Mouse (Mus musculus) intestine, embryonic 15.5 days (tissue): ENCODE data around the gene Grin2b. TPM values are rescaled to one million over a fixed set of nuclear protein-coding genes. Genes with fewer than 3 reads are reported as not detected.

Source experiments
- ATAC-seq: fragments of 200-750 bp; cut with Nextera tagmentation; 2 replicates; pipeline ENCODE4 v1.8.0; 2017; ENCODE audit warnings: moderate TSS enrichment, moderate library complexity
- H3K27ac ChIP-seq: fragments of 300-500 bp; sonication (generic); 2 replicates; pipeline ENCODE4 v1.5.1; 2015; ENCODE audit warnings: mild to moderate bottlenecking, inconsistent platforms
- H3K27me3 ChIP-seq: fragments of 300-500 bp; sonication (generic); replicated peaks from 2 replicates; pipeline ENCODE4 v1.6.1; 2015; ENCODE audit warnings: inconsistent platforms
- H3K36me3 ChIP-seq: fragments of 300-500 bp; sonication (generic); 2 replicates; pipeline ENCODE4 v1.6.1; 2015; ENCODE audit warnings: inconsistent platforms
- H3K4me1 ChIP-seq: fragments of 300-500 bp; sonication (generic); replicated peaks from 2 replicates; pipeline ENCODE4 v1.6.1; 2015; ENCODE audit warnings: inconsistent platforms
- H3K4me2 ChIP-seq: fragments of 300-500 bp; sonication (generic); replicated peaks from 2 replicates; pipeline ENCODE4 v1.6.1; 2015; ENCODE audit warnings: mild to moderate bottlenecking, inconsistent platforms
- H3K4me3 ChIP-seq: fragments of 300-500 bp; sonication (generic); replicated peaks from 2 replicates; pipeline ENCODE4 v1.5.1; 2015; ENCODE audit warnings: inconsistent platforms
- H3K9ac ChIP-seq: fragments of 300-500 bp; sonication (generic); 2 replicates; pipeline ENCODE4 v1.6.1; 2015; ENCODE audit warnings: inconsistent platforms
- H3K9me3 ChIP-seq: fragments of 300-500 bp; sonication (generic); 2 replicates; pipeline ENCODE4 v1.6.1; 2016; ENCODE audit warnings: inconsistent platforms
- WGBS: fragments of 180-500 bp; shearing (Covaris S2); methylation state at CpG from one replicate; pipeline ENCODE4 v1.1.7; 2015; 5-methylcytosine and 5-hydroxymethylcytosine counted together
- polyA plus RNA-seq: library from polyadenylated mRNA; unstranded; fragments of >200 nt; fragmentation: Nextera tagmentation; extraction: Ambion mirVana; gene quantifications from 2 replicates; pipeline ENCODE4 v1.2.1, GENCODE M21; 2015

The Grin2b gene
- polyA plus RNA-seq, 1 experiment from 2014 or later, result 0.60 TPM

DNA sequence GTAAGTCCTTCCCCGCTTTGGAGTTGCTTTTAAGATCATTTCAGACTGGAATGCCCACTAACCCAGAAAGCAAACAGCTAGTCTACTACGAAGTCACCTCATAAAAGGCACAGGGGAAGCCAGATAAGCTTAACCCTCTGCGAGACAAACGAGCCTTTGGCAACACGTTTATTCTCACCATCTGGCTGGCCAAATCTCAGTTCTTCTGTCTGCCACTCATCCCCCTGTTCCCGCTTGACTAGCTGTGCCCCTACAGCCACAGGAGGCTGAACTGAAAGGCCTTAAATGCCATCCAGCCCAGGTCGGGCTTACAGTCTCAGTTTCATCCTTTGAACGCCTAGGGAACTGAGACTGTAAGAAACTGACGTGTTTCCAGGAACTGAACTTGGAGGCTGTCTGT, 200.8 kb downstream of the Grin2b start:
- 60% methylated on average over 9 of the region's 9 CpGs for WGBS
- Histone ChIP-seq H3K4me3 (no peak overlapping the region), H3K27ac (no peak overlapping the region), H3K9ac (no peak overlapping the region), H3K36me3 (no peaks in the 10 kb centered on the region), H3K27me3 (no peaks in the 10 kb centered on the region), H3K4me2 (no peak overlapping the region), H3K9me3 (no peaks in the 10 kb centered on the region), H3K4me1 (0 out of 2 replicates have a peak, but pooled peaks cover 4% of the 10 kb centered on the region)
- ATAC-seq, result no peak

DNA sequence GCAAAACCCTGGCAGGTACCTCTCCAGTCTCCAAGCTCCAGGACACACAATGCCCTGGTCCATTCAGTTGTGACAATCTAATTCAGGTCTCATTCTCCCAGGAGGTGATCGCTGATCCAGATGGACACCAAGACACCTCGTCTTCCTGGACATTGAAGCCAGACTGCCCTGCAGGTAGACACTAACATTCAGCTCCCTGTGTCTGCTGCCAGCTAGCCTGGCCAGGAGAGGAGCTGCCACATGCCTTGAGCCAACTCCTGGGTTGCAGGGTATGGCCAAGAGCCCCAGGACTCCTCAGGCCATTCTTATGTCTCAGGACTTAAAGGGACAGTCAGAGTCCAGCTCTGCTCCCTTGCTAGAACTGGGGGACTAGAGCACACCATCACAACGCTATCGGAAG, 201.8 kb downstream of the Grin2b start:
- Histone ChIP-seq H3K9me3 (no peaks in the 10 kb centered on the region), H3K27me3 (no peaks in the 10 kb centered on the region), H3K9ac (no peak overlapping the region), H3K27ac (no peak overlapping the region), H3K4me3 (no peak overlapping the region), H3K4me2 (no peak overlapping the region), H3K4me1 (0 out of 2 replicates have a peak, but pooled peaks cover 3% of the 10 kb centered on the region), H3K36me3 (no peaks in the 10 kb centered on the region)
- no peak for ATAC-seq
- WGBS, result 86% methylated on average over 4 of the region's 4 CpGs

DNA sequence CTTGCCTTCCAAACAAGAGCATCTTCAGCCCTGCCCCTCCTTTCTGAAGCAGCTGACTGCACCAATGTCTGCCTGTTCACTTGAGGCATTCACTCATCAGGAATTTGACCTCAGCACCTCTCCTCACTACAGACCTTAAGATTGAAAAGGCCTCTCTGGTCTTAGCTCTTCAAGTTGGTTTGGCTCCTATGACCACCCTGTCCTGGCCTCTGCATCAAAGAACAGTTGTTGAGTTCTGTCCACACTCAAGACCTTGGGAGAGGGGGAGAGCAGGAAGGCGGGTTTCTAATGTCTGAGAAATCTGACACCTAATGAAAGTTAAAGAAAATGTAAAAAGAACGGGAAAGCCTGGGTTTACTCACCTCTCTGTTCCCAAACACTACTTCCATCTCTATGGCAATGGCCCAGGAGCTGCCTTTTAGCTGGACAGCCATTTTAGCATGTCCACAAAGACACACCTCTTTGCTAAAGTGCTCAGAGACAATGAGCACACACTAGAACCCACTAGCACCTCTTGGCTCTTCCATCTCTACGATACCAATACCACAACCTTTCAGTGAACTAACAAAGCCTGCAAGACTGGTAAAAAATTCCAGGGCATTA, 202.5 kb downstream of the Grin2b start:
- Histone ChIP-seq H3K27ac (no peak overlapping the region), H3K4me1 (no peaks in the 10 kb centered on the region), H3K9ac (no peak overlapping the region), H3K27me3 (no peaks in the 10 kb centered on the region), H3K36me3 (no peaks in the 10 kb centered on the region), H3K4me2 (no peak overlapping the region), H3K4me3 (no peak overlapping the region), H3K9me3 (no peaks in the 10 kb centered on the region)
- ATAC-seq, result no peak
- 55% methylated on average over 3 of the region's 3 CpGs for WGBS

DNA sequence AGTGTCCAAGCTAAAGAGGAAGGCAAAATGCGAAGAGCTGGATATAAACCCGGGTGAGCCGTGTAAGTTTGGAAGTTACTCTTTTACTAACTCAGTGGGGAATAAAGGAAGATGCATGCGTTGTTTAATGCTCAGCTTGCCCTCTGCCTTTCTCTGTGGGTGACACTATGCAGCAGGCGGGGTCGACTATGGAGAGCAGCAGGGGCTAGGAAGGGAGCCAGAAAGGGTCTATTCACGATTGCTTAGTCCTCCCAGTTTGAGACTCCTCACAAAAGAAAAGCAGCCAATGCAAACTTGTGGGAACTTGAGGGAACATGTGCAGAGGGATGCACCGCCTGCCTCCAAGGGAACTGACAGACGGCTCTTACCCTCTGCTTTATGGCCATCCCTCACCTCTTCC, 211.5 kb downstream of the Grin2b start:
- Histone ChIP-seq H3K4me3 (no peak overlapping the region), H3K27ac (no peak overlapping the region), H3K9me3 (no peaks in the 10 kb centered on the region), H3K36me3 (no peaks in the 10 kb centered on the region), H3K27me3 (no peaks in the 10 kb centered on the region), H3K4me2 (no peak overlapping the region), H3K9ac (no peak overlapping the region), H3K4me1 (no peaks in the 10 kb centered on the region)
- WGBS, result 54% methylated on average over 9 of the region's 9 CpGs
- no peak for ATAC-seq

DNA sequence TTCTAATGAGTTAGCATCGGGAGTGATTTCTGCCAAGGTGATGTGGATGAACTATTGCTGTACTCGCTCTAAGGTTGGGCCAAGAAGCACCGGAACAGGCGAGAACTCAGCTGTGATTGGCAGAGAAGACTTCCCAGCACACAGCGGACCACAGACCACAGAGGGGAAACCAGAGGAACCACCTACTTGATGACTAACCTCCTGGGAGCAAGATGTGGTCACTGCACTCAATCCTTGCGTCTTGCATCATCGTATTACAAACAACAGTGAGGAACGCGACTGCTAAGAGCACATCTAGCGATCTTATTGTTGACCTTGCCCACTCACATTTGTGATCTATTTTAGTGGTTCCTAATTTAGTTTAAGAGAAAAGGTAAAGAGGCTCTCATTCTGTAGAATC, 213.7 kb downstream of the Grin2b start:
- Histone ChIP-seq H3K4me3 (no peak overlapping the region), H3K27me3 (no peaks in the 10 kb centered on the region), H3K36me3 (no peaks in the 10 kb centered on the region), H3K27ac (no peak overlapping the region), H3K4me1 (no peaks in the 10 kb centered on the region), H3K9ac (no peak overlapping the region), H3K4me2 (no peak overlapping the region), H3K9me3 (no peaks in the 10 kb centered on the region)
- 89% methylated on average over 10 of the region's 10 CpGs for WGBS
- ATAC-seq, result no peak

DNA sequence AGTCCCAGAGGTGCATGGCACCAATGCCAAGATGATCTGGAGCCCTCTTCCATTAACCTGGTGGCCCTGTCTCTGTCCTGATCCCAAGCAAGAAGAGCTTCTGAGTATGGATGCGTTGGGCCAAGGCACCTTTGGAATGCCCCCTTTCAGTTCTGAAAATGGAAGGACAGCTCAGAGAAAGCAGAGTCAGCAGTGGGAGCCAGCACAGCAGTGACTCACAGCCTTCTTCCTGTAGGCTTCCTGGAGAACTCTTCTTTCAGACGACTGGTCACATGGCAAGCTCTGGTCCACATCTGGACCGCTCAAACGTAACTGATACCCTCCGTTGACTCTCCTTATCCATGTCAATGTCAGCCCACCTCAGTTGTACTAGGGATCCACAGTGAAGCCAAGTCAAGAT, 221.6 kb downstream of the Grin2b start:
- ATAC-seq, result no peak
- H3K4me3 ChIP-seq, result no peak overlapping the region
- no peaks in the 10 kb centered on the region for H3K36me3 ChIP-seq
- H3K27me3 ChIP-seq, result no peaks in the 10 kb centered on the region
- H3K9me3 ChIP-seq, result no peaks in the 10 kb centered on the region
- H3K4me2 ChIP-seq, result no peak overlapping the region
- no peaks in the 10 kb centered on the region for H3K4me1 ChIP-seq
- no peak overlapping the region for H3K9ac ChIP-seq
- no peak overlapping the region for H3K27ac ChIP-seq
- WGBS, result 82% methylated on average over 5 of the region's 5 CpGs

DNA sequence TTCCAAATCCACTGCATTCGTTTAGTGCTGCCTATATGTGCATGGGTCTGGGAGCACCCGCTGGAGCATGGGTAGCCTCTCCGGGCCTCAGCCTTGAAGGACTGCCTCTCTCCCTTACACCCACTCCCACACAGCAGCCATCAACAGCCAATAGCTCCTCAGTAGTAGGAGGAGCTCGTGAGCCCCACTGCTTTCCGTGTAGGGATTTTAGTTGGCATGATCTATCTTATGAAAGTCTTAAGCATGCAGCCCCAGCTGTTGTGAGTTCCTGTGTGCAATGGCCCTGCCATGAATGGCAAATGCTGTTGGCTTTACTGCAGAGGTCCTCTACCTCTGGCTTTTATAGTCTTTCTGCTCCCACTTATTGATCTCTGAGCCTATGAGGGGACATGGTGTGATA, 227.8 kb downstream of the Grin2b start:
- H3K36me3 ChIP-seq, result no peaks in the 10 kb centered on the region
- H3K9ac ChIP-seq, result no peak overlapping the region
- 64% methylated on average over 5 of the region's 5 CpGs for WGBS
- H3K4me1 ChIP-seq, result no peaks in the 10 kb centered on the region
- no peak overlapping the region for H3K4me3 ChIP-seq
- no peak overlapping the region for H3K4me2 ChIP-seq
- H3K27ac ChIP-seq, result no peak overlapping the region
- no peak for ATAC-seq
- no peaks in the 10 kb centered on the region for H3K27me3 ChIP-seq
- H3K9me3 ChIP-seq, result no peaks in the 10 kb centered on the region

DNA sequence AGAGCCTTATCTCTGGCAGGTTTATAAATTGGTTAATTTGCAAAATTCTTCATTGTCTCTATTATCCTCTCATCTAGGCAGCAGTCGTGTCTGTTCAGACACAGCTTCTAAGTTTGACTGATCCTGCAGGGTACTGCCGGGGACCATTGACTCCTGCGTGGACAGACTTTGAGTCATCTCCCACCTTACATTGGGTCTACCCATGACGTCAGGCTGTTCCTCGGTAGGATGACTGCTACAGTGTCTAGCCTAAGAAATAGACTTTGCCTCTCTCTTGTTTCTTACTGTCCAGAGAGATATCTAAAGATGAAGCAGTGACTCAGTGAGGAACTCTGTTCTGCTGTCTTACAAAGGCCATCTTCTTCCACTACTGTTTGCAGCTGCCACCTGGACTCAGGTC, 229.0 kb downstream of the Grin2b start:
- Histone ChIP-seq H3K36me3 (no peaks in the 10 kb centered on the region), H3K9me3 (no peaks in the 10 kb centered on the region)
- ATAC-seq, result no peak

DNA sequence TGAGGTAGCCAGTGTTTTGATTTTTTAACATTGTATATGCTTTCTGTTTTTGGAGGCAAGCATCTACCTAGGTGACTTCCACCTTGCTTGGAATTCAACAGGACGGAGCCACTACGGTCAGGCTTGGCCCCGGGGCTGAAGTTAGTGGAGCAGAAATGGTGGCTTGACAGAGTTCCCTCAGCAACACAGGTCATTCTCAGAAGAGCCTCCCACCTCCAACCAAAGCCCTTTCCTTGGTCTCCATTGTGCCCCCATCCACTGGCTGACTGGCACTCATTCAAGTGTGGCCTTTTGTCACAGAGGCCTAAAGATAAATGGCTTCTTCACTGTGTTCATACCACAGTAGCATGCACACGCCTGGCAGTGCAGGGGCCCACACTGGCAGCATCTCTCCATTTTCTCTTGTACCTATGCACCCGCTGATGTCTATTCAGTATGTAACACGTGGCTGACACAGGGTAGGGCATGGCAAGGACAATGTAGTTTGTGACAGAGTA, 230.1 kb downstream of the Grin2b start:
- WGBS, result 84% methylated on average over 6 of the region's 6 CpGs
- no peaks in the 10 kb centered on the region for H3K36me3 ChIP-seq
- ATAC-seq, result no peak
- no peak overlapping the region for H3K27ac ChIP-seq
- H3K9ac ChIP-seq, result no peak overlapping the region
- no peaks in the 10 kb centered on the region for H3K4me1 ChIP-seq
- H3K27me3 ChIP-seq, result no peaks in the 10 kb centered on the region
- no peaks in the 10 kb centered on the region for H3K9me3 ChIP-seq
- no peak overlapping the region for H3K4me2 ChIP-seq
- no peak overlapping the region for H3K4me3 ChIP-seq

More for the DNA sequence above, 229.0 kb downstream of the Grin2b start:
- H3K4me1 ChIP-seq, result no peaks in the 10 kb centered on the region
- H3K27ac ChIP-seq, result no peak overlapping the region
- H3K4me3 ChIP-seq, result no peak overlapping the region
- no peak overlapping the region for H3K9ac ChIP-seq
- no peak overlapping the region for H3K4me2 ChIP-seq
- 84% methylated on average over 5 of the region's 5 CpGs for WGBS
- no peaks in the 10 kb centered on the region for H3K27me3 ChIP-seq

DNA sequence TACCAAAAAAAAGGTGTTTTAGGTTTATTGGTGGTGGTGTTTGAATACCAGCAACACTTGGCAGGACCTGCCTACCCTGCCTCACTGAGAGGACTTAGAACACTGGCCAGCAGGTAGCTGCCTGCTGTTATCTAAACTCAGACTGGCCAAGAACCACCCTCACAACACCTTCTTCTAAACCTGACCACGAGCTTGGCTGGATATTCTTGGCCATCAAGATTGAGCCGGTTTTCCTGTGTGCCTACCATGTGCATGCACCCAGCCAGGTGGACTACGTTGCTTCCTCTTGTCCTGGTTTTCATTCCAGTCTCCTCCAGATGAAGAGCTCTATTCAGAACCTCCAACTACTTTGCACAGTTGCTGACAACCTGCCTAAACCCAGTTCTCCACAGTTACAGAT, 240.4 kb downstream of the Grin2b start:
- Histone ChIP-seq H3K27ac (no peak overlapping the region), H3K4me2 (no peak overlapping the region), H3K9ac (no peak overlapping the region), H3K9me3 (no peaks in the 10 kb centered on the region), H3K27me3 (no peaks in the 10 kb centered on the region), H3K36me3 (no peaks in the 10 kb centered on the region), H3K4me1 (no peaks in the 10 kb centered on the region), H3K4me3 (no peak overlapping the region)
- no peak for ATAC-seq
- WGBS, result 82% methylated on average over 3 of the region's 3 CpGs

DNA sequence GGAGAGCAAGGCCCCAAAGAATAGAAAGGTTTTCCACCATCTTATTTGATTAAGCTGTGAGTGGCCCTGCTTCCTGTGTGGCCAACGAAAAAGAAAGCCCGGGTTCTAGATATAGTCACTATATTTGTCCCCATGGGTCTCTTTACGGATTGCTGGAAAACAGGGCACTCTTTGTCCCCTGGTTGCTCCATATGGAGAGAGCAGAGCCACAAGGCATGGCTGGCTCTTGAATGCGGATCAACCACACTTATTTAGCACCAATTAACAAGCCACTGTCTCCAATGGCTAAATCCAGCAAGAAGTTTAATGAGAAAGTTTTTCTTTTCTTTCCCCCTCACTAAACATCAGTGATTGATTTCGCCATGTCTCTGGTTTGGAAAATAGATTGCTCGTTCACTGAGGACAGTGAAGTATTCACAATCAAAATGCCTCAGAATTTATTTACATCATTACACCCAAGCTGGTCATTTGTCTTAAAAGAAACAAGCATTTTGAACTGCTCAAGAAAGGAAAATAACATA, 240.9 kb downstream of the Grin2b start:
- H3K4me3 ChIP-seq, result no peak overlapping the region
- H3K4me2 ChIP-seq, result no peak overlapping the region
- H3K27ac ChIP-seq, result no peak overlapping the region
- no peaks in the 10 kb centered on the region for H3K9me3 ChIP-seq
- no peak for ATAC-seq
- H3K36me3 ChIP-seq, result no peaks in the 10 kb centered on the region
- WGBS, result 79% methylated on average over 6 of the region's 6 CpGs
- no peak overlapping the region for H3K9ac ChIP-seq
- H3K27me3 ChIP-seq, result no peaks in the 10 kb centered on the region
- H3K4me1 ChIP-seq, result no peaks in the 10 kb centered on the region

DNA sequence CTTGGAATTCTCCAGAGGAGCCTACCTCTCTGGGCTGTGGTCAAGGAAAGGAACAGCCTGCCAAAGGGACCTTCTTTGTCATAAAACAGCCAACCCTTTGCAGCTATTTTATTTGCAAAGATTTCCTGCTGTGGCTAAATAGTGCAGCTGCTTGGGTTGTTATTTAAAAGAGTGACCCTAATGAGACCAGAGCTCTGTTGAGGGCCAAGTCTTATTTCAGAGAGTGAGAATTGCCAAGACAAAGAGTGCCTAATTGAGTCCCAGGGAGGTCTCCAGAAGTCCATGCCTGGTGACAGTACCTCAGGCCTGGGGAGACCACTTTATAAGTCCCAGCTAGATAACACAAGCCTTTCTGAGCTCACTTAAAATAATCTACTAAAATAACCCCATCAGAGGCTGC, 255.6 kb downstream of the Grin2b start:
- Histone ChIP-seq H3K4me2 (no peak overlapping the region), H3K36me3 (no peaks in the 10 kb centered on the region), H3K4me1 (no peaks in the 10 kb centered on the region), H3K27me3 (no peaks in the 10 kb centered on the region), H3K9ac (no peak overlapping the region), H3K27ac (no peak overlapping the region), H3K4me3 (no peak overlapping the region), H3K9me3 (no peaks in the 10 kb centered on the region)
- ATAC-seq, result no peak

DNA sequence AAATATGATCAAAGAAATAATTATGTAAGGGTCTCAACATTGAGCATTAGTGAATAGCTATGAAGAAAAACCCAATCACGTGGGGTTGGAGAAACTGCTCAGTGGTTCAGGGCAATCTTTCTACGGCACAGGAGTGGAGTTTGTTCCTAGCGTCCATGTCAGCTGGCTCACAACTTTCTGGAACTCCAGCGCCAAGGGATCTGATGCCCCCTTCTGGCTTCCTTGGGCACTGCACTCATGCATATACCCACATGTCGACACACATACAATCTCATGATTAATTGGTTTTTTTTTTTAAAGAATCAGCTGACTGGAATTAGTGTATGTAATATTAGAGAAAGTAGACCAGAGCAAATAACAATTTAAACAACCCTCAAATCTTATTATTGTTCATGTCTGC, 258.7 kb downstream of the Grin2b start:
- no peaks in the 10 kb centered on the region for H3K36me3 ChIP-seq
- H3K9ac ChIP-seq, result no peak overlapping the region
- no peaks in the 10 kb centered on the region for H3K27me3 ChIP-seq
- H3K4me2 ChIP-seq, result no peak overlapping the region
- no peaks in the 10 kb centered on the region for H3K9me3 ChIP-seq
- no peak overlapping the region for H3K4me3 ChIP-seq
- H3K27ac ChIP-seq, result no peak overlapping the region
- WGBS, result 89% methylated on average over 5 of the region's 5 CpGs
- ATAC-seq, result no peak
- H3K4me1 ChIP-seq, result no peaks in the 10 kb centered on the region
